Mouse (Mus musculus) retina, postnatal 7 days (tissue): ENCODE data around the gene Kctd18.
A peak's percentile ranks its signal among the peaks of the same experiment; 100 is the strongest.

ENCODE experiments used
- DNase-seq: peaks from one replicate; pipeline ENCODE4 v3.0.0-alpha.2; 2012; ENCODE audit warnings: low read depth, low spot score

Gene Kctd18

DNA sequence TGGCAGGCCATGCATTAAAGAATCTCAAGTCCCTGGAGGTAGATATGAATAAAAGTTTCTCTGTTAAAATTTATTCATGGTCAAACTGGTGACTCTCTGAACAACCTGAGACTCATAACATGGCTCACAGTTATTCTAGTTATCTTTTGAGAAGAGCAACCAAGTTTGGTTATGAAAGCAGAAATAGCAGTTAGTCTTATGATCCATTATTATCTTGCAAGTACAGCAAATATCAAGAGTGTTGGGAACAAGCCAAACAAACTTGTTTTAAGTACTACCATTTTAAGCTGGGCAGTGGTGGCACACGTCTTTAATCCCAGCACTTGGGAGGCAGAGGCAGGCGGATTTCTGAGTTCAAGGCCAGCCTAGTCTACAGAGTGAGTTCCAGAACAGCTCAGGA is 27.5 kb downstream of the Kctd18 start:
- DNase-seq: no peak

DNA sequence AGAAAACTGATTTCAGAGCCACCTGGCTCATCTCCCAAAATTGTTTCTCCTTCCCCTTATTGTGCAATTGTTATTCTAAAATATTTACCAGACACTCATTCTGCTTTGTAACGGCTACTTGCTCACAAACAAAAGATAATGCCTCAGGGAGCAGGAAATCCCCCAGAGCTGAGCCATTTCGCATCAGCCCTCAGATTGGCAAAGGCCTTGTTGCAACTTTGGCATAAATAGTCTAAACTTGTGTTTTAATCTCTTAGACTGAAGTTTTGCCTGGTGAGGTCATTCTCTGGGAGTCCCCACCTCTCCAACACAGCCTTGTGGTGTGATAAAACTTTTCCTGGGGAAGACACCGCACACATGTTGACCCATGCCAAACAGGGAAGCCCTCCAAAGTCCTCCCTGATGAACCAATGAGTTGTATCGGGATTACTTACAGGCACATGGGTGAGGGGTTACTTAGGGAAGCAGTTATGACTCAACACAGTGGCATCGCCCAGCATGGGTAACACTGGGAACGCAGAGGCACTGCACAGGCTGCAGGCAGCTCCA is 29.6 kb downstream of the Kctd18 start:
- no peak for DNase-seq

DNA sequence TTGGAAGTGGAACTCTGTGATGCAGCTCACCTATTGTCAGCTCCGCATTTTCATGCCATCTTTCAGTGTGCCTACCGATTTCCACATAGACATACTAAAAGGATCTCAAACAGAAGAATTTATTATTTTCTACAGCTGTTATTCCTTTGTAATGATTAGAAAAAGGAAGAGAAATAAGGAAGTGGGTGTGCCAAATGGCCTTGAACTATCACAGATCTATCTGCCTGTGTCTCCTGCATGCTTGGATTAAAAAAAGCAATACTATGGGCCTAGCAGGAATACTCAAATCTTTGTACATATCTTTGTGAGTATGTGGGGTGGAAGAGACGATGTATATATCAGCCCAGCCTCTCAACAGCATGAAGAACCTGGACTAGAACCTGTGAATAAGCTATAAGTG is 41.9 kb downstream of the Kctd18 start:
- DNase-seq: no peak

DNA sequence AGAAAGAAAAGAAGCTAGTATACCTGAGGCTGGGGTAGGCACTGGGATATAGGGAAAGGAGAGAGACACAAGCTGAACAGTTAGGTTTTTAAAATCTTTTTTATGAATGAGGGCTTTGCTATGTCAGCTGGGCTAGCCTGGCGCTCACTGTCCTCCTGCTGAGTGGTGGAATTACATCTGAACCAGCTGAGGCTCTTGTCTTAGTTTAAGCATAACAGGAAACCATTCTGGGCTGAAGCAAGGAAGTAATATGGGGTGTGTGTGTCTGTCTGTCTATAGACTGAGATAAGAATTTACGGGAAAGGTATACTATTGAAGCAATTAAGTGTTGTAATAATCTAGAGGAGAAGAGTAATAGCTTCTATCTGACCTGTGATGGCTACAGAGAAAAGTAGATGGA is 47.2 kb downstream of the Kctd18 start:
- no peak for DNase-seq

DNA sequence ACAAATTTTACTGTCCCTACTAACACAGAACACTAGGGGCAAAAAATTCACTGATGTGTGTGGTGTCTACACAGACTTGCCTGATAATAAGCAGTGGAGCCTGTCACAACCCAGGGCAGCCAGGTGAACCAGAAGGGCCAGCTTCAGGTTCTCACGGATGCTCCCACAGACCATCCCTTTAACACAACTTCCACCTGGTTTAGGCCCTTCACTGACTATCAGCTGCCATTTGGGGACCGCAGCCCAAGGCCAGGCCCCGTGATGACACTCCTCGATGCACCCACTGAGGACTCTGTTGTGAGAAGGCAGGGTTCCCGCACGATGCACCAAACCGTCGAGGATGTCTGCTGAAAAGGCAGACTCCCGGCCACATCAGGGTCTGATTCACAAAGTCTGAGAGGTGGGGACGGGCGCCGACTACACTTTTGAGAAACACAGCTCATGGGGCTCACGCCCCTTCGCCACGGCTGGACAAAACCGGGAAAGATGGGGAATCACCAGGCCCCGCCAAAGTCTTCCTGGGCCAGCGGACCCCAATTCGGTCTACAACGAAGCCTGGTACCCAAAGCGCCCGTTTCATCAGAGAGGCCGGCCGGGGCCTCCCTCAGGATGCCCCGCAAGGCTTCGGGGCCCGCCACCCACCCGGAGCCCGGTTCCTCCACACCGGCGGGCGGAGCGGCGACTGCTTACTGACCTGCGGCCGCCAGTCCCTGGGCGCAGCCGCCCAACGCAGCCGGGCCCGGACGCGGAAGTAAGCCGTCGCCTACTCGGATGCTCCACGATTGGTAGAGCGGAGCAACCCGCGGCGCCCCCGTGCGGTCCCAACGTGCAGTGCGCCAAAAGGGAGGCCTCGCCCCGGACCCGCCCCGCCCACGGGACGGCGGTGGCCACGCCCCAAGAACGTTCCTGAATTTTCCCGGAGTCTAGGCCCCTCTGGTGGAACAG is 49.2 kb downstream of the Kctd18 start:
- peak; percentile 85 for DNase-seq

DNA sequence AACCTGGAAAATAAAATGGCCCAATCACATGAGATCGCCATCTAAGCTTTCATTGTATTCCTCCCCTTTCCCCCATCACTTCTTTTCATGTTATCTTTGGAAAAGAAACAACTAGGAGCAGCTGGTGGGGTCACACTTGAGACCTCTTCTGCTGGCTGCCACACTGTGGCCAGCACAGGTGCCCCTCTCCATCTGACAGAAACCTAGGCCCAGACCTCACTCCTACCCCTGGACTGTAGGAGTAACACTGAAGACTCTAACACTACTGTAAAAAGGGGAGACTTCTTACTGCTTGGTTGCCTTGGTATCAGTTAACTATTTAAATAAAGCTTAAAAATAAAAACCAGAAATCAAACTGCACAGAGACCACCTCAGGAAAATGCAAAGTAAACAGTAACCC is 63.0 kb downstream of the Kctd18 start:
- no peak for DNase-seq

DNA sequence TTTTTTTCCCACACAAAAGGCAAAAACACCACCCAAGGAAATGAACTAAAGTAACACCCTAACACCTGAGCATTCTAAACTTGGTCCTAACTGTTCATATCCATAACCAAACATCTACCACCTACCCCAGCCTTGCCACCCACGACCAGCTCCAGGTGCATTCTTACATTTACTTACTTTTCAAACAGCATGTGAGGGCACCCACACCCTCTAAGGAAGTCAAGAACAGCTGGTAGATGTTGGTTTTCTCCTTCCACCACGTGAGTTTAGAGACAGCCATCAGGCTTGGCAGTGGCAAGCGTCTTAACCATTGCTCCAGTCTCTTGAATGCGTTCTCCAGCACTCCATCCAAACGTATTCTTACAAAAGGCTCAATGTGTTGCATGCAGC is 64.4 kb downstream of the Kctd18 start:
- no peak for DNase-seq

DNA sequence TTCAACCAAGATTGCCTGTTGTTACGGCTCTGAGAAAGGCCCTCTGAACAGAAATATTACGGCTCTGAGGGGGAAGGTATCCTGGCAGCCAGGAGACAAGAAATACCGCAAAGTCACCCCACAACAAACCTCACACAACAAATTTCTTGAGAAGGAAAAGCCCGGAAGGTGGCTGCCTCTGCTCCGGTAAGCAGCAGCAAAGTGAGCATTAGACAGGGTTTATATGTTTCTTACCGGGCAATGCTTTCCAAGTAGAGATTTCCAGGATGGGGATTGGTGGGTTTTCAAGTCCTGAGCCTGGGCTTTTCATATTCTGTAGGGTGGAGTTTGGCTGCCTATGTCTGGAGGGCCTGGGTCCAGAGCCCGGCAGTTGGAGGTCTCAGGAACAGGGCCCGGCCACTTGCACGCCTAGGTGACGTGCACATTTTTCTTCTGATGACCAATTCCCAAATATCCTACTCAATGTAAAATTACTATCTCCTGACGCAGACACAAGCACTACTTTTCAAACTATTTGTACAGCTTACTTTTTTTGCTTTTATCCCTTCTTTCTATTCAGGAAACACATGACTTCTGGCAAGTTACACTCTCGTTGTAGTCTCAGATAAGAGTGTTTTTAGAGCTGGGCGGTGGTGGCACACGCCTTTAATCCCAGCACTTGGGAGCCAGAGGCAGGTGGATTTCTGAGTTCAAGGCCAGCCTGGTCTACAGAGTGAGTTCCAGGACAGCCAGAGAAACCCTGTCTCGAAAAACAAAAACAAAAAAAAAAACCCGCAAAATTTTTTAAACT is 65.0 kb downstream of the Kctd18 start:
- peak; percentile 24 for DNase-seq

DNA sequence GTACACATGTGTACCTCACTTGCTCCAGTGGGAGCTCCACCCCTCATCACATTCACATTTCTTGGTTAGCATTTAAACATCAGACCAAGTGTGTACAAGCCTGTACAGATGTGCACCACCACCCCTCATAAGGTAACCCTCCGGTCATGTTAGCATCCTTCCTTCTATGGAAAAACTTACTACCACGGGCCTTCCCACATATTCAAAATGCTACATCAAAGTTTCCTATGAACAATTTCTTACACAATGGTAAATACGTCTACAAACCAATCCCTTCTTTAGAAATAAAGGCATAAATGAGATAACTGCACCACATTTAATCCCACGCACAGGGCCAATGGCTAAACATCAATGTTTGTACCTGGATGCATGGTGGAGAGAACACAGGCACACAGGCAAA is 66.2 kb downstream of the Kctd18 start:
- no peak for DNase-seq

DNA sequence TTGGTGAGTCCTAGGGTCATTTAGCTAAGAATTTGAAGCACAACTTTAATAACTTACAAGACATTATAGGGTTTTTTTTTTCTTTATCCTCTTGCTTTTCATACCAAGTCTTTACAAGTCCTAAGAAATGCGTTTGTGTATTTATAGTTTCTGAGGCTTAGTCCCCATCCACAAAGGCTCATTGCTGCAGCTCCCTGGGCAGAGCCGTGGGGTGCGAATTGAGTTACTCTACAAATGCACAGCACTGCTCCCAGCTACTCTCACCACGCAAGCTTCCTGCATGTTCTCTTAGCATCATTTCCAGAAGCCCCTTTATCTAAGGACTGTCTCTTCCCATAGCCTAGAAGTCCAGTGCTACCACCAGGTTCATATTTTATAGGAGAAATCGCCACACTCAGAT is 69.0 kb downstream of the Kctd18 start:
- no peak for DNase-seq

DNA sequence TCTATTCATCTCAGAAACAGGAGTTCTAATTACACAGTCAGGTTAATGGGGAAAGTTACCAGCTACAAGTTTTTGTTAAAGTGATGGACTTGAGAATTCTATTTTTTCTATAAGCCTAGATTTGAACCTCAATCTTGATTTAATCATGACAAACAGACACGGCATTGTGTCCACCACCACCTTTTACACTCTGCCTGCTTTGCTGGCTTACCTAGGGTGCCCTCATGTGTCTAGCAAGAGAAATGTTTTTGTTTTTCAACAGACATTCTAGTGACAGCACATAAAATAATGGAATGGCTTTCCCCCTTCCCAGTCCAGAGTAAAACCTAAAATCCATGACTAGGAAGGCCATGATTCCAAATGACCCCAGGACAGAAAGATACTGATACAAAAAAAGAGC is 69.6 kb downstream of the Kctd18 start:
- DNase-seq: no peak

DNA sequence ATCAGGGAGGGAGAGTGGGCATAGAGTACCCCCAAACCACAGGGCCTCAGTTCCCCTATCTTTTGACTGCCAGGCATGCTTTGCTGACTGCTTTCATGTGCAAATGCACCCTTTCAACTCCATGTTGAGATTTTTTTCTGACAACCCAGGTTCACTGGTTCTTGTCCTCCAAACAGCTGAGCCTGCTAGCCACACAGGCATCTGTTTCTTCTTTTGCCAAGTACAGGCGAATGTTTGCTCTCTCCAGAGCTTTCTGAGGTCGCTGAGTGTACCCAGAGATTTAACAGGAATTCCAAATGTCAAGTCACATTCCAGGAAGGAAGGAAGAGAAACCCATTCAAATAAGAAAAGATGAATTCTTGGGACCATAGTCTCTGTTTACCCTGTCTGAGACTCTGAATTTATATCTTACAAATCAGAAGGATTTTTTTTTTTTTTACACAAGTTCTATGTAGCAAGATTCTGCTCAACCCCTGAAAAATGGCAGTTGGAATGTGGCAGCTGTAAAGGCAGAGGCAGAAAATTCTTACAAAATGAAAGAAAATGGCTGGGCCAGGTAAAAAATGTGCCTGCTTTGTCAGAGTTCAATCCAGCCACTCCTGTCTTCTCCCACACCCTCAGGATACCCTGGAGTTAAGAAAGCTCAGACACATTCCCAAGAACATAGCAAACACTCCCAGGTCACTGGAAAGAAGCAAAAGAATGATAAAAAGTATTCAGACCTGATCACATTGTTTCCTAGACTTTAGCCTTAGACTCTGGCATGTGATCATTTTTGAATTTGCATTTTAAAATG is 71.0 kb downstream of the Kctd18 start:
- no peak for DNase-seq

DNA sequence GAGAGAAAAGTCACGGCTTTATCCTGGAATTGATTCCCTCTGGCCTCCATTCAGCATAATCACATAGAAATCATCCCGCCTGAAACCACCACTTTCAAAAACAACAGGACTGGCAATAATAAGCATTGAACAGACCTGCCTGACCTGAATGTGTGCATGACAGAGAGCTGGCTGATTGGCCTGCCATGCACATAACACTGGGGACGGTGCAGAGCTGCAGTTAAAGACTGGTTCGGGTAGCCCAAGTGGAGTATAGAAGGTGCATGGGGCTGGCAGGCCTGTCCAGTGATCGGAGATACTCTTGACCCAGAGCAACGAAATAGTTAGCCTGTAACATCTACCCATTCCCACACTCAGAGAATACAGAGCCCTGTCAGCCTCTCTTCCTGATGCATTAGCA is 76.5 kb downstream of the Kctd18 start:
- no peak for DNase-seq

DNA sequence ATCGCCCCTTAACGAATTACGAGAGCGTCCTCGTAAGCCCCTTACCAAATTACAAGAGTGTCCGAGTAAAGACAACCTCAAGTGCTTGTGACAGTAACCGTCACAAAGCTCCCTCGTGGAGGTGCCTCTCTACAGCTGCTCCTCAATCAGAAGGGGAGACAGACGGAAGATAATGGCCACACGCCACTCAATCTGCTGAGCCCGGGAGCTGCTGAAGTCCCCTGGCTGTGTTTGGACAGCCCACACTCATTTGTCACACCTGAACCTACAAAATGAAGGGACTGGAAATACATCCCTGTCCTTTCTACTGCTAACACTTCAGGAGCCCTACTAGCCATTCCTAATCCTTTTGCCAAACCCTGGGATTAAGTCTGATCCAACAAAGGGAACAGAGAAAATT is 77.0 kb downstream of the Kctd18 start:
- DNase-seq: no peak

DNA sequence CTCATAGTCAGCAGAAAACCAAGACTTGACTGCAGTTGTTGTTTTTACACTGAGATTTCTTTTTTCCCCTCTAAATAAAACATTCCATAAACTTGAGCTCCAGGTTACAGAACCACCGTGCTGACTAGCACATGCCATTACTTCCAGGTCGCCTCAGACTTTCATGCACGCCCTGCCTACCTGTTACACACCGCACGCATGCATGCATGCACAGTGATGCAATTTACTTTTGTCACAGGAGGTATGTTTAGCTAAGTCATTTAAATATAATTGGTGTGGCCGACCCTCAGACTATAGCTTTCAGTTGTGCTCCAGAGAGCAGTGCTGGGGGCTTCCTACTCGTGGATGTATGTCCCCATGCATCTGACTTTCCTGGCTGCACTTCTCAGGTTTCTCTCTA is 77.7 kb downstream of the Kctd18 start:
- no peak for DNase-seq

DNA sequence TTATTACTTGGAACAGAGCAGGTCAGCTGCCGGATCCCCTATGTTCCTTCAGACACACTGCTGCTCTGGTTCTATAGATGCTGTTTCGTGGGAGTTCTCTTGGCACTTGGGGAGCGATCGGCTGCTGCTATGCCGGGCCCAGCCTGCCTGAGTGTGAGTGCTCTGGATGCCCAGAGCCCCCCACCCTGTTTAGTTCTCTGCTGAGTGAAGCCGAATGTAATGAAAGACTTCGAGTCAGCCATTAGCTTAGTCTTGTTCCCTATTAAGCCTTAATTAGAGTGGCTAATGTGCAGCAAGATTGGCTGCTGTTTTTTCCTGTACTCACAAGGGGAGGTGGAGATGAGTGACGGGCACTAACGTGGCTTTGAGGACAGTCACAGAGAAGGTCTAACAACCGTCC is 78.1 kb downstream of the Kctd18 start:
- no peak for DNase-seq

DNA sequence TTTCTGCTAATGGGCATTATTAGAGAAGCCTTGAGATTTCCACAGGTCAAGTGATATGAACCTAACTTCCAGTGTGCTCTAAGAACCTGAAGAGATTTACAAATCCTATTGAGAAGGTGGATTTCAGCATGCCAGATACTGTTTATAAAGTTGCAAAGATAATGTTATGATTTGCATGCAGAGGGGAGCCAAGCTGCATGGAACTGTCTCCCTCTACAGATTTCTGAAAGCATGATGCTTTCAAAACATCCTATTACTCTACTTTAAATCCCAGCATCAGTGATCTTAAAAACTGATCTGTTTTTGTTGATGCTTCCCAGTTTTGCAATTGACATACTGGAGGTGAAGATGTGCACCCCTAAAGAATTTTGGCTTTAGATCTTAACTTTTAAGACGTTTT is 84.5 kb downstream of the Kctd18 start:
- no peak for DNase-seq

DNA sequence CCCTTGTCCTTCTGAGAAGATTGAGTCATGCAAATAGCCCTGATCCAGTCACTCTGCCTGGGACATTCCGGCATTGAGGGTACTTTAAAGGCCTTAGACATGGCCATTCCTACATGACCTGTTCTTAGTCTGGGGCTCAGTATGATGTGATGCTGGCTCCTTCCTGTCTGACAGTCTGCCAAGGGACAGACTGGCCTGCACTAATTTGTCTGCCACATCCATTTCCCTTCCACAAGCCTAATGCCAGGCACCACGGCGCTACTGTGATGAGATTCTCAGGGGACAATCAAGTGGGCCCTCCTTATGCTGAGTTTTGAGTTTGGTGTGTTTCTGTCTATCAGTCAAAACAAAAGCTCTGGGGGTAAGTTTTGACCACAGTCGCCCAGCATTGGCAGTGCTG is 100.2 kb downstream of the Kctd18 start:
- DNase-seq: no peak

DNA sequence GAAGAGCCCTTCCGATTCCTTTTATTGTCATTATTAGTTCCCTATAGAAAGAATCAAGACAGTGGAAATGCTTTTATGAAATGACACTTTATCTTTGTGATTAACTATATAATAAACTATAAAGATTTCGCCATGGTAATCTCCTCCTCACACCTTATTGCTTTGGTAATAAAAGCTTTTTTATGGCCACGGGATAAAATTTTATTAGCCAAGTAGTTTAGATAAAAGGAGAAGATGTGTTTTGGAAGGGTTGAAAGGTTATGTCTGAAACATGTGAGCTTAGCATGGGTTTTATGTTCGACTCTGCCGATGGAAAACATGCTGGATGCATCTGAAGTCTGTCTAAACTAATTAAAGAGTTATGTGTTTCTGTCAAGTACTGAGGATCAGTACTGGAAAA is 101.4 kb downstream of the Kctd18 start:
- no peak for DNase-seq

DNA sequence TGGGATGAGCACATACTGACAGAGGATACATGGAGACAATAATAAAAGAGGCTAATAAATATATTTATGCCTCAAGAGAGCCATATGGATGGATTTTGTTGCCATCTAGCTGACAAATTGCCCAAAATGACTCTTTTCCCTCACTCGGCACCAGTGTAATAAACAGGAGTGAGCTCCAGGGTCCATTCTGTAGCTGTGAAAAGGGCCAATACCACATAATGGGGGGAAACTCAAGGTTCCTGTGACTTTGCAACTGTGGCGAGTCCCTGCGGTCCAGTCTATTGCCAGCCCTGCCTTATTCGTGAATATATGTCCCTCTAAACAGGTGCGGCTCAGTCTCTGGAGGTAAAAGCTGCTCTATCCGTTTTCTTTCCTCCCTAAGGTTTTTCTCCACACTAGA is 107.2 kb downstream of the Kctd18 start:
- no peak for DNase-seq

DNA sequence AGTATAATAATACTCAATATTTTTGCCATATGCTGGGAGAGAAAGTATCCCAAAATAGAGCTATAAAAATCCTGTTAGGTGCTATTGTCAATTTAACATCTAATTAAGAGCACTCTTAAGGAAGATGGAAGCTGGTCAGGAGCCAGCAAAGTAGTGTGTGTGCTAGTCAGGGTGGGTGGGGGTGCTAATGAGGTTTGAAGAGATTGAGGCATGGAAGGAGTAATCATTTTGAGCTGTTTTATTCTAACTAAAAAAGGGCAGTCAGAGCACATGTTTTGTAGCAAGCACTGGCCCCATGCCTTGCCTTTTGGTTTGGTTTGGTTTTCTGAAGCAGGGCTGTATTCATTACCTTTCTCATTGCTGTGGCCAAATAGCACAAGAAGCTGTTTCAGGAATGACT is 112.4 kb downstream of the Kctd18 start:
- no peak for DNase-seq

DNA sequence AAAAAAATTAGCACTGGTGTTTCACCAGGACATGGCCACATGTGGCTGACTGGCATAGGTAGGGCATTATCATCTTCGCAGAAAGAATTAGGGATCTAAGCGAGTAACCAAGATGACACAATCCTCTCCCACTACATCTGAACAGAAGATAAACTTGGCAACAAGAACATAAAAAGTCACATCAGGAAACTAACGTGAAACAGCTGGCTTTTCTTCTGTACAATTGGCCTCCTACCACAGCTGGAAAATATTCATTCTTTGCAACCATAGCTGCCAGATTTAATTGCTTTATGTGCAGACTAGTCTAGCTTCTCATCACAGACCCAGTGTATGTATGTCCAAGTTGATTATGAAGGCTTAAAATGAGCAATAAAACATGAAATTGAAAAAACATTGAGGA is 112.8 kb downstream of the Kctd18 start:
- DNase-seq: no peak
